Mouse (Mus musculus) intestine, embryonic 16.5 days (tissue): Measurements from ENCODE around the gene Sppl3. TPM values are rescaled to one million over a fixed set of nuclear protein-coding genes. Genes with fewer than 3 reads are reported as not detected.

Source experiments
- ATAC-seq: fragments of 200-750 bp; cut with Nextera tagmentation; 2 replicates; pipeline ENCODE4 v1.8.0; 2017; ENCODE audit warnings: moderate TSS enrichment, moderate library complexity
- H3K27ac ChIP-seq: fragments of 300-500 bp; sonication (generic); 2 replicates; pipeline ENCODE4 v1.5.1; 2014; ENCODE audit warnings: mild to moderate bottlenecking, low read length
- H3K27me3 ChIP-seq: fragments of 300-500 bp; sonication (generic); replicated peaks from 2 replicates; pipeline ENCODE4 v1.6.1; 2014; ENCODE audit warnings: low read length, control low read depth, mixed read lengths; ENCODE audit not compliant: control insufficient read depth, insufficient read depth
- H3K36me3 ChIP-seq: fragments of 300-500 bp; sonication (generic); 2 replicates; pipeline ENCODE4 v1.6.1; 2014; ENCODE audit warnings: low read length, control low read depth; ENCODE audit not compliant: control insufficient read depth, insufficient read depth
- H3K4me1 ChIP-seq: fragments of 300-500 bp; sonication (generic); 2 replicates; pipeline ENCODE4 v1.6.1; 2014; ENCODE audit warnings: low read length, control low read depth, mixed read lengths; ENCODE audit not compliant: control insufficient read depth, insufficient read depth
- H3K4me2 ChIP-seq: fragments of 300-500 bp; sonication (generic); 2 replicates; pipeline ENCODE4 v1.6.1; 2014; ENCODE audit warnings: low read depth, low read length, control low read depth
- H3K4me3 ChIP-seq: fragments of 300-500 bp; sonication (generic); 2 replicates; pipeline ENCODE4 v1.5.1; 2014; ENCODE audit warnings: mild to moderate bottlenecking, low read length
- H3K9ac ChIP-seq: fragments of 300-500 bp; sonication (generic); 2 replicates; pipeline ENCODE4 v1.6.1; 2014; ENCODE audit warnings: low read depth, low read length
- H3K9me3 ChIP-seq: fragments of 300-500 bp; sonication (generic); 2 replicates; pipeline ENCODE4 v1.6.1; 2016; ENCODE audit warnings: low read length, control low read depth; ENCODE audit not compliant: control insufficient read depth
- whole genome bisulfite sequencing: fragments of 180-500 bp; shearing (Covaris S2); extraction: QIAGEN DNeasy Blood & Tissue Kit; methylation state at CpG from one replicate; pipeline ENCODE4 v1.1.7; 2014; 5-methylcytosine and 5-hydroxymethylcytosine counted together
- polyA plus RNA-seq: library from polyadenylated mRNA; unstranded; fragments of >200 nt; fragmentation: Nextera tagmentation; extraction: Ambion mirVana; gene quantifications from 2 replicates; pipeline ENCODE4 v1.2.1, GENCODE M21; 2015

Sppl3 gene
- polyA plus RNA-seq, 1 experiment from 2014 or later, result 8.6 TPM

GRCm38 (mm10) chr5:115132465-115132864 is 121.5 kb downstream of the Sppl3 start:
- 90% methylated on average over 8 of the region's 8 CpGs for WGBS
- ATAC-seq, result no peak
- no peak overlapping the region for H3K9ac ChIP-seq
- H3K36me3 ChIP-seq, result peaks cover 2% of the 10 kb centered on the region
- no peak overlapping the region for H3K27ac ChIP-seq
- H3K4me1 ChIP-seq, result peaks cover 9% of the 10 kb centered on the region
- no peaks in the 10 kb centered on the region for H3K9me3 ChIP-seq
- no peak overlapping the region for H3K4me3 ChIP-seq
- no peaks in the 10 kb centered on the region for H3K27me3 ChIP-seq
- H3K4me2 ChIP-seq, result no peak overlapping the region

GRCm38 (mm10) chr5:115133358-115134066 is 122.6 kb downstream of the Sppl3 start:
- no peaks in the 10 kb centered on the region for H3K36me3 ChIP-seq
- peaks cover 9% of the 10 kb centered on the region for H3K4me1 ChIP-seq
- H3K27me3 ChIP-seq, result no peaks in the 10 kb centered on the region
- H3K9ac ChIP-seq, result peak overlapping the region; percentile 86; the same call in 1 of the 2 replicates
- no peak overlapping the region for H3K27ac ChIP-seq
- 63% methylated on average over 6 of the region's 6 CpGs for WGBS
- H3K4me3 ChIP-seq, result peak overlapping the region; percentile 93
- H3K4me2 ChIP-seq, result peak overlapping the region; percentile 90
- H3K9me3 ChIP-seq, result no peaks in the 10 kb centered on the region
- ATAC-seq, result no peak

GRCm38 (mm10) chr5:115134234-115135165 is 123.6 kb downstream of the Sppl3 start, which contains the start of gene Unc119b:
Gene Unc119b (minus strand): TSS chr5:115134975.
- Histone ChIP-seq H3K9me3 (no peaks in the 10 kb centered on the region), H3K4me2 (peak within 1 kb of the TSS; percentile 90), H3K4me3 (peak within 1 kb of the TSS; percentile 93), H3K27me3 (no peaks in the 10 kb centered on the region), H3K4me1 (peaks cover 9% of the 10 kb centered on the region), H3K9ac (peak within 1 kb of the TSS; percentile 86), H3K27ac (no peak within 1 kb of the TSS), H3K36me3 (no peaks in the 10 kb centered on the region)
- WGBS, result under 1% methylated on average over 77 of the region's 81 CpGs
- ATAC-seq, result peak; percentile 97

GRCm38 (mm10) chr5:115139124-115139523 is 128.2 kb downstream of the Sppl3 start:
- Histone ChIP-seq H3K4me3 (no peak overlapping the region), H3K27ac (no peak overlapping the region), H3K9ac (no peak overlapping the region), H3K4me2 (no peak overlapping the region), H3K27me3 (no peaks in the 10 kb centered on the region), H3K9me3 (no peaks in the 10 kb centered on the region), H3K36me3 (no peaks in the 10 kb centered on the region), H3K4me1 (no peaks in the 10 kb centered on the region; the same call in 1 of the 2 replicates)
- no peak for ATAC-seq
- 50% methylated on average over 4 of the region's 4 CpGs for WGBS

- H3K9ac ChIP-seq, result no peak overlapping the region
- no peak overlapping the region for H3K4me3 ChIP-seq
- no peaks in the 10 kb centered on the region for H3K27me3 ChIP-seq
- no peak for ATAC-seq
- H3K27ac ChIP-seq, result no peak overlapping the region
- peaks cover 3% of the 10 kb centered on the region; the same call in 1 of the 2 replicates for H3K36me3 ChIP-seq
- H3K4me2 ChIP-seq, result no peak overlapping the region
- H3K4me1 ChIP-seq, result no peaks in the 10 kb centered on the region
- H3K9me3 ChIP-seq, result no peaks in the 10 kb centered on the region
- WGBS, result 57% methylated on average over 3 of the region's 3 CpGs
These were observed 129.8 kb downstream of the Sppl3 start for GRCm38 (mm10) chr5:115140726-115141125.

GRCm38 (mm10) chr5:115142166-115142697 is 131.3 kb downstream of the Sppl3 start:
- WGBS, result 90% methylated on average over 9 of the region's 9 CpGs
- ATAC-seq, result no peak

GRCm38 (mm10) chr5:115143552-115143951 is 132.6 kb downstream of the Sppl3 start:
- no peak overlapping the region for H3K9ac ChIP-seq
- no peak overlapping the region for H3K27ac ChIP-seq
- 75% methylated on average over 10 of the region's 10 CpGs for WGBS
- H3K27me3 ChIP-seq, result no peaks in the 10 kb centered on the region
- no peak for ATAC-seq
- H3K9me3 ChIP-seq, result no peaks in the 10 kb centered on the region
- no peak overlapping the region for H3K4me3 ChIP-seq
- H3K4me1 ChIP-seq, result peaks cover 5% of the 10 kb centered on the region
- H3K4me2 ChIP-seq, result no peak overlapping the region
- peaks cover 7% of the 10 kb centered on the region for H3K36me3 ChIP-seq

More at GRCm38 (mm10) chr5:115142166-115142697, 131.3 kb downstream of the Sppl3 start:
- Histone ChIP-seq H3K27ac (no peak overlapping the region), H3K27me3 (no peaks in the 10 kb centered on the region), H3K4me3 (no peak overlapping the region), H3K4me1 (no peaks in the 10 kb centered on the region), H3K9me3 (no peaks in the 10 kb centered on the region), H3K36me3 (peaks cover 4% of the 10 kb centered on the region), H3K9ac (no peak overlapping the region), H3K4me2 (no peak overlapping the region)

- no peak overlapping the region for H3K4me2 ChIP-seq
- no peaks in the 10 kb centered on the region for H3K27me3 ChIP-seq
- peaks cover 11% of the 10 kb centered on the region for H3K36me3 ChIP-seq
- no peak overlapping the region for H3K27ac ChIP-seq
- 78% methylated on average over 6 of the region's 6 CpGs for WGBS
- H3K9me3 ChIP-seq, result no peaks in the 10 kb centered on the region
- no peak for ATAC-seq
- no peak overlapping the region for H3K9ac ChIP-seq
- peaks cover 5% of the 10 kb centered on the region for H3K4me1 ChIP-seq
- H3K4me3 ChIP-seq, result no peak overlapping the region
These were observed 133.5 kb downstream of the Sppl3 start for GRCm38 (mm10) chr5:115144471-115144870.
